Mouse (Mus musculus) heart, embryonic 12.5 days (tissue): Measurements from ENCODE around the gene Slbp. TPM values are rescaled to one million over a fixed set of nuclear protein-coding genes. Genes with fewer than 3 reads are reported as not detected.

Source experiments
- ATAC-seq: fragments of 200-750 bp; cut with Nextera tagmentation; 2 replicates; pipeline ENCODE4 v1.8.0; 2017; ENCODE audit warnings: moderate TSS enrichment, moderate library complexity; ENCODE audit not compliant: insufficient number of reproducible peaks, low FRiP score
- H3K27ac ChIP-seq: fragments of 300-500 bp; sonication (generic); 2 replicates; pipeline ENCODE4 v1.5.1; 2016; ENCODE audit warnings: mild to moderate bottlenecking, moderate library complexity; ENCODE audit not compliant: poor library complexity, severe bottlenecking
- H3K27me3 ChIP-seq: fragments of 300-500 bp; sonication (generic); replicated peaks from 2 replicates; pipeline ENCODE4 v1.6.1; 2016; ENCODE audit warnings: mild to moderate bottlenecking, moderate library complexity
- H3K36me3 ChIP-seq: fragments of 300-500 bp; sonication (generic); 2 replicates; pipeline ENCODE4 v1.6.1; 2016; ENCODE audit warnings: mild to moderate bottlenecking, moderate library complexity
- H3K4me1 ChIP-seq: fragments of 300-500 bp; sonication (generic); replicated peaks from 2 replicates; pipeline ENCODE4 v1.6.1; 2016; ENCODE audit warnings: mild to moderate bottlenecking
- H3K4me2 ChIP-seq: fragments of 300-500 bp; sonication (generic); 2 replicates; pipeline ENCODE4 v1.6.1; 2016; ENCODE audit warnings: mild to moderate bottlenecking, moderate library complexity
- H3K4me3 ChIP-seq: fragments of 300-500 bp; sonication (generic); 2 replicates; pipeline ENCODE4 v1.5.1; 2016; ENCODE audit warnings: mild to moderate bottlenecking
- H3K9ac ChIP-seq: fragments of 300-500 bp; sonication (generic); 2 replicates; pipeline ENCODE4 v1.6.1; 2016; ENCODE audit warnings: mild to moderate bottlenecking, moderate library complexity
- H3K9me3 ChIP-seq: fragments of 300-500 bp; sonication (generic); replicated peaks from 2 replicates; pipeline ENCODE4 v1.6.1; 2016; ENCODE audit warnings: mild to moderate bottlenecking, moderate library complexity
- WGBS: fragments of 180-500 bp; shearing (Covaris S2); methylation state at CpG from one replicate; pipeline ENCODE4 v1.1.7; 2016; 5-methylcytosine and 5-hydroxymethylcytosine counted together
- polyA plus RNA-seq: library from polyadenylated mRNA; unstranded; fragments of >200 nt; fragmentation: Nextera tagmentation; extraction: Ambion mirVana; gene quantifications from 2 replicates; pipeline ENCODE4 v1.2.1, GENCODE M21; 2016

The Slbp gene
- polyA plus RNA-seq, 1 experiment from 2014 or later = 135 TPM

DNA sequence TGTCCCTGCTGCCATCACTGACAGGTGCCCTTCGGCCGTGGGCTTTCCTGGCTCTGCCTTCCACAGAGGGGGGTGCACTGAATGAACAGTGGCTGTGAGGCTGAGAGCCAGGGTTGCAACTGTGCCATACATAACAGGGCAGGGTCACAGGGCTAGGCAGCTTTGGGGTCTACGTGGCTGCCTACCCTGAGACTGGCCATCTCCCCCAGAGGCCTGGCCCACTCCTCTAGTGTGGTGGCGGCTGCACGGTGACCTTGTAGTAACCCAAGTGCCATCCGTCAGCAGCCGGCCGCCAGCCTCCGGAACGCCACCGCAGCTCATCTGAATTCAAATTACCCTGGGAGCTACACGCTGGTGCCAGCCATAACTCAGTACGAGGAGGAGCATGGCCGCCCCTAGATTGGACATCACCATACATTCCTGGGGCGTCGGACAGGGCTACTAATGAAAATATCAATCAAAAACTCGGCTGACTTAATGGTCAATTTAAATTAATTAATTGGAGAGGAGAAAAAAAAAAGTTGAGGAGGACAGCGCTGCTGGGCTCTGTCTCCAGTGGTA lies 64.8 kb downstream of the Slbp start:
- 68% methylated on average over 18 of the region's 18 CpGs for WGBS
- H3K9ac ChIP-seq = no peak overlapping the region

More for the DNA sequence above, 64.8 kb downstream of the Slbp start:
- Histone ChIP-seq H3K4me1 (no peaks in the 10 kb centered on the region), H3K27me3 (peaks cover 6% of the 10 kb centered on the region; the same call in 1 of the 2 replicates), H3K36me3 (no peaks in the 10 kb centered on the region), H3K27ac (no peak overlapping the region), H3K4me3 (no peak overlapping the region), H3K9me3 (no peaks in the 10 kb centered on the region), H3K4me2 (no peak overlapping the region)
- ATAC-seq = no peak

Other genes with a start within 250 kb of the Slbp start
- not detected in 2 replicates for gene Nkx1-1, start 218.6 kb downstream of the Slbp start, polyA plus RNA-seq
- 52.9 and 53.5 TPM in 2 replicates for gene Fam53a, start 22.9 kb downstream of the Slbp start, polyA plus RNA-seq
- 0.73 and 1.0 TPM in 2 replicates for gene Gm9903, start 22.6 kb downstream of the Slbp start, polyA plus RNA-seq
- 152 and 163 TPM in 2 replicates for gene Tacc3, start 5.6 kb upstream of the Slbp start, polyA plus RNA-seq
- gene Tmem129, start 5.8 kb upstream of the Slbp start, polyA plus RNA-seq = 34.3 and 34.9 TPM in 2 replicates
- gene Fgfr3, start 69.1 kb upstream of the Slbp start, polyA plus RNA-seq = 6.3 and 7.9 TPM in 2 replicates
- gene Letm1, start 130.2 kb upstream of the Slbp start, polyA plus RNA-seq = 51.7 and 53.1 TPM in 2 replicates
- 43.7 and 50.9 TPM in 2 replicates for gene Nsd2, start 168.2 kb upstream of the Slbp start, polyA plus RNA-seq